Mouse (Mus musculus) bone marrow macrophage, adult 2 months (primary cell): ENCODE measurements at regions not wholly inside any gene's neighbourhood (a gene's known extent, or its start where the extent isn't known, plus 50 kb on each side); places are given as distances from the start of the nearest gene placed in this dataset.

Experiments used
- CTCF ChIP-seq: IDR thresholded peaks from 2 replicates; pipeline ENCODE4 v1.5.1; 2012; ENCODE audit warnings: low read depth, mild to moderate bottlenecking, low read length, moderate library complexity
- POLR2A ChIP-seq: IDR thresholded peaks from 2 replicates; pipeline ENCODE4 v1.6.1; 2012; ENCODE audit warnings: mild to moderate bottlenecking, low read depth, low read length, borderline replicate concordance

GRCm38 (mm10) chr12:117361826-117362225 lies 154.5 kb upstream of the Rapgef5 start:
- no peak for TF ChIP-seq POLR2A
- no peak for TF ChIP-seq CTCF
